Mouse (Mus musculus) heart, adult 9 months (tissue): ENCODE data around the gene Adamtsl1.

Experiments used
- DNase-seq, 2 experiments: peaks; one replicate each; pipeline ENCODE4 v3.0.0; 2022; ENCODE audit warnings: low spot score in 2 of 2

Gene Adamtsl1

GRCm38 (mm10) chr4:85801805-85802204 is 287.8 kb downstream of the Adamtsl1 start:
- DNase-seq = peak; percentile 2 to 47

DNA sequence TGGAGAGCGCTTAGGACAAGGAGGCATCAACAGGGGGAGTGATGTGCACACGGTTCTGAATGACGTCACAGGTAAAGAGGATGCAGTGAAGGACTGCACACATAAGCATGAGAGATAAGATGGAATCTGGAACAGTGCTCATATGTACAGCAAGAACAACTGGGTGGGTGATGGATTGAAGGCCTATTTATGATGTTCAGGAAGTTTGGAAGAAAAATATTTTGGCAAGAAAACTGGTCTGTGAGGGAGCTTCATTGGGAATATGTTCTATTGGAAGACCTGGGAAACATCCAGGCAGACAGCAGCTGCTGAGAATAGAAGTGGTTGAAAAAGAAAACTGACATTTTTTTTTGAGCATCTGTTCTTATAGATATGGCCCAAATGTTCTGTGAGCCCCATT is 300.4 kb downstream of the Adamtsl1 start:
- no peak for DNase-seq

DNA sequence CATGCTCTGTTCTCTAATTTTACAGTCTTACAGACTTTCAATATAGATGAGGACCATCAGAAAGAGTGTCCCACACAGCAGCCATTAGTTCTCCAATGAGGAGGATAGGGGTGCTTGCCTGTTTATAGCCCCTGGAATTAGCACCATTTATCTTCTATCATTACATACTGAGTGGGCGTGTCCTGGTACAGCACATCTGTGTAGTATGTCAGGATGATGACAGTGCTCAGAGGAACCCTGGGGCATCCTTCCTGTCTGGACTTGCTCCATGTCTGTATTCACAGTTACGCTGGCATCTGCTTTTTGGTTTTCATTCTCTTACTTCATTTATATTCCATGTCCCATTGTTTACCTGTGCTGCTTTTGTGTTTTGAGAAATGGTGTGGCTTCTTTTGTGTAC is 304.5 kb downstream of the Adamtsl1 start:
- no peak for DNase-seq

DNA sequence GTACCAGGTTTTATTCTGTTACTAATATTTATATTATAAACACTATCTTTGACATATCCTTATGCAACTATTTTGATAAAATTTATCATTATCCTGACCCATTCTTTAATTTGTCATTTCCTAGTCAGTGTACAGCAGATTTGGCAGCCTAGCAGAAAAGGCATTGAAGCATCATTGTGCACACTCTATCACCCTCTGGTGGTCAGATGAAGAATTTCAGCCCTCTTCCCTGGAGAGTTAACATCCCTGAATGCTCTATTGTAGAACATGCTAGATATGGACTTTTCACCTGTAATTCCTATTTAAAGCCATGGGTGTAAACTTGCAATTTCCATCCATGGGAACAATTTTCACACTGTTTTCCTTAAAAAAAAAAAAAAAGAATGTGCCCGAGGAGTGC is 305.2 kb downstream of the Adamtsl1 start:
- DNase-seq = peak in 1 of 2 experiments; percentile 6

DNA sequence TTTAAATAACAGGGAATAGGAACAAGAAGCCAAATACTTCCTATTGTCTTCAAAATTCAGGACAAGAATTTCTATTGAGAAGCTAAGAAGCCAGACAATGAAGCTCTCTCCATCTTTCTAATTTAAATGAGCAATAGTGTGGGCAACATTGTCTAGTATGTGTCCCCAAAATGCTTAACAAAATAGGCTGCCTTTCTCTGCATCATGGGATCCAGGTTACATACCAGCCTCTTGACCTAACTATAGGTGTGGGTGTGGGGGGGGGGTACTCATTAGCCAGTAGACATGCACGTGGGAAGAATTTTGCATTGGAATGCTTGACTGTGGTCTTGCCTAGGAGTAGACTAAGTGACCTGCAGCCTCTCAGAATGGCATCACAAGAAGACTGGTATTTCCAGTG is 305.9 kb downstream of the Adamtsl1 start:
- DNase-seq = no peak

DNA sequence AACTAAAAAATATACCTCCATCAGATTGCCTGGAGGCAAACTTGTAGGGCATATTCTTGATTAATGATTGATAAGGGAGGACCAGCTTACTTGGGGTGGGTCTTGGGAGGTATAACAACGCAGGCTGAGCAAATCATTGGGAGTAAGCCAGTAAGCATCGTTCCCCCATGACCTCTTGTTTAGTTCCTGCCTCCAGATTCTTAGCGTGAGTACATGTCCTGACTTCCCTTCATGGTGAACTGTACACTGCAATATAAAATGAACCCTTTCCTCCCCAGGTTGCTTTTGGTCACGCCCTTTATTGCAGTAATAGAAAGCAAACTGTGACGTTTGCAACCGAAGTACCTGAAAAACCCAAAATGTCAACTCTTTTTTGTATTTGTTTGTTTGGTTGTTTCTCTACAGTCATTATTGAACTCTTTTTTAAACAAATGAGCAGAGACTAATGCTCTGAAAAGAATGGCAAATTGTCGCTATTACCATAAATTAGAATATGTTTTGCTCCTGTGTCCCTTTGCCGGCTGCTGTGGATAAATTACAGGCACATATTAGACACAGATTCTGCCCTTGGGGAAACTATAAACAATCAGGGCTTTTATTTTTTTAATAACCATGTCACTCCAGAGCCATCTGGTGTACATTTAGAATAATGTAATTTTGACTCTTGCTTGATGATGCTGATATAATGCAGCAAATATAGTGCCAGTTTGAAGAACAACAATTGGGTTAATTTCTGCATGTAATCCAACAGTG is 310.2 kb downstream of the Adamtsl1 start:
- DNase-seq = no peak

DNA sequence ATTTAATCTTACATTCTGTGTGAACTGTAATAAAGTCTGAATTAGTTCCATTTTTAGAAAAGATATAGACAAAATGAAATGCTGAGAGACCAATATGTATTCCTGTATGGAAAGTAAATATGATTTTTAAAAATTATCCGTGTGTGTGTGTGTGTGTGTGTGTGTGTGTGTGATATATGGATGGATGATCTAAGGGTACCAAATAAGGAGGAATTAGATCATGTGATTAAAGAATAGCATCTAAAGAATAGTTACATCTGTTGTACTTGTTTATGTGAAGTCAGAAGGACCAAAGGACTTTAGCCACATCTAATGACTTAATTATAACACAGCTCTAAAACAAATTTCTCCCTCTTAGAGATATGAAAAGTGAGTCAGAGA is 310.7 kb downstream of the Adamtsl1 start:
- no peak for DNase-seq

DNA sequence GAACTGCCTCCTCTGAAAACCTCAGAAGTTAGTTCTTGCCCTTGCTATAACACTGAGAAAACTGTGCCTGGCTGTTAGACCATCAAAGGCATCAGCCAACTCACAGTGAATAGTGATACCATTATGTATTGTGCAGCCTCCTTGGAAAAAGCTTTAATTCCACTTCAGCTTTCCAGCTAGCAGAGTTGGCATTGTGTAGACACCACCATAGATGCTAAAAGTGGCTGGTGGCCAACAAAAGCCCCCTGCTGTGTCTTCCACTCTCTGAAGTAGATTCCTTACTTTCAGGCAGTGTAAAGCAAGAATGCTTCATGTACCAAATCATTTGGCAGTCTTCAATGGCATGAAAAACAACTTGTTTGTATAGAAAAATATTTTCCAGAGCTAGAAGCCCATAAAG is 323.1 kb downstream of the Adamtsl1 start:
- no peak for DNase-seq

DNA sequence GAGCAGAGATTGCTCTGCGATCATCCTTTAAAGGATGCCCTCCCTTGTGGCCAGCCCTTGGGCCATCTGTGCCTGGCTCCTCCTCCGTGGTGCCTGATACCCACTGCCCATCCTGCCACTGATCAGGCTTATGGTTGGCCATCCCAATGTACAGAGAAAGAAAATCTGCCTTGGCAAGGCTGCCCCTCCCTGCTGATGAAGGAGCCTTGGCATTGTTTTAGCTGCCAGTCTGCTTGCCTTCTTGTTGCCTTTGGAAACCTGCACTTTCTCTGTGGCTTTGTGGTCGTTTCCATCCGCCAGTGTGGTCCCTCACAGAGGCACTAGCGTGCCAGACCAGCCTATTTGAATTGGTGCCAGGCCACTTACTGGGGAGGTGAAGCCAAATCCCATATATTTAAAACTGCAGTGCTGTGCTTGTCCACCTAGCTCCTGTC is 323.6 kb downstream of the Adamtsl1 start:
- no peak for DNase-seq

DNA sequence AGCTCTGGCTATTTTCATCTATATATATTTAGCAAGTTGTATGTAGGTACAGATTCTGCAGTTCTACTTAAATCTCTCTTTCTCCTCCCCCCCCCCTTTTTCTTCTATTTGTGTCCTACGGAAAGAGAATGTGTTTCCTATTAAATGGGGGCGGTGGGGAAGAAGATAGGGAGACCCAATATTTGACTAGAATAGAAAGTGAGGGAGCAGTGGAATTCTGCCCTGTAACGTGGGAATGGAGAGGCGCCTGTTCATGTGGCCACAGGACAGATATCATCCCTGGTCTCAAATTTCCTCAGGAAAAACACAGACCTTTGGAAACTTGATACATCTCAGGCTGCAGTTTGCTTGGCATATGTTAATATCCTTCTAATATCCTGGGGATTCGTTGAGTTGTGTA is 324.1 kb downstream of the Adamtsl1 start:
- no peak for DNase-seq

- no peak for DNase-seq
These were observed 328.1 kb downstream of the Adamtsl1 start for GRCm38 (mm10) chr4:85842113-85842512.

DNA sequence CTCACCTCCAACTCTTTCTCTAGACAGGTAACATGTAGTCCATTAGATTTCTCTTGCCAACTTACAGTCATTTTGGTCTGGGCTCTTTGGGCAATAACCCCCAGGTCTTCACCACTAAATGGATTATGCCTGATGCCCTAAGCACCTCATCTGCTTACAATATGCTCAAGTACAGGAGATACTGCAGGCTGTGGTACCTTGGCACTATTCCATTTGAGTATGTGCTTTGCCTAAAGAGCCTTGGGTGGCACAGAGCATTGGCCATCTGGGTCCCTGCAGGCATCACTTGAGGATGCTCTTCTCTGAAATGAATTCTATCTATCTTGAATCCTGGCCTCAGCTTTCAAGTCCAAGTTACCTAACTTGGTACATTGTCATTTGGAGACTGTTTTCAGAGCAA is 330.4 kb downstream of the Adamtsl1 start:
- DNase-seq = no peak

- DNase-seq = no peak
These were observed 332.0 kb downstream of the Adamtsl1 start for GRCm38 (mm10) chr4:85845931-85846330.

DNA sequence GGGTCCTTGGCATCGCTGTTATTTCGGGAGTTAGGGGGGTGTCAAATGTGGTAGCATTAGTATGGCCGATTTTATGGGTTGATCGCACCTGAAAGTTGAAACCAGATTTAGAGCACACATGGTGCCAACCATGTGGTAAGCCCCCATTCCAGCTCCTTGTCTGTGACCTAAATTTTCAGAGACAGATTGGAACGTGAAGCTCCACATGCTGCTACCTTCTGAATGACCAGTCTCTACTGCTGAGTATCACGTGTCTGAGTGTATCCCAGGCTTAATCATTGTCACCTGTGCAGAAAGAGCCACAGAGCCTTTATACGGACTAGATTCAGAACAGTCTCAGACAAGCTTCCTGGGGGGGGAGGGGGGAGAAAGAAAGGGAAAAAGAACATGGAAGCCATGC is 339.4 kb downstream of the Adamtsl1 start:
- DNase-seq = no peak

- DNase-seq = no peak
These were observed 340.5 kb downstream of the Adamtsl1 start for GRCm38 (mm10) chr4:85854507-85854906.

- DNase-seq = no peak
These were observed 365.4 kb downstream of the Adamtsl1 start for GRCm38 (mm10) chr4:85879376-85879775.

DNA sequence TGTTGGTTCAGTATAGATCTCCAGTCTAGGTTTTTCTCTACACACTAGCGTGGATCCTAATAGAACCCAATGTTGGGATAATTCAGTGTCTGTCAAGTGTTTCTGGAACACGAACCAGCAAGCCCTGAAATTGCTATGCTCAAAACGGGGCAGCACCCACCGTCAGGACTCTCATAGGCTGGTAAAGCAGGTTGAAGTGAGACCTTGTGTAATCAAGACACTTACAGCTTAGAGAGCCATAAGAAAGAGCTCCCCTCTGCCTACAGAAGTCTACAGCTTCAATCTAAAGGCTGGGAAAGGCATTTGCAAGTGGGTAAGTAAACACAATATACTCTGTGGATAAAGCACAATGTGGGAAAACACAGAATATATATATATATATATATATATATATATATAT is 367.3 kb downstream of the Adamtsl1 start:
- no peak for DNase-seq

GRCm38 (mm10) chr4:85884031-85884430 is 370.1 kb downstream of the Adamtsl1 start:
- no peak for DNase-seq

GRCm38 (mm10) chr4:85889877-85890598 is 376.1 kb downstream of the Adamtsl1 start:
- no peak for DNase-seq

GRCm38 (mm10) chr4:85901316-85901715 is 387.3 kb downstream of the Adamtsl1 start:
- no peak for DNase-seq

DNA sequence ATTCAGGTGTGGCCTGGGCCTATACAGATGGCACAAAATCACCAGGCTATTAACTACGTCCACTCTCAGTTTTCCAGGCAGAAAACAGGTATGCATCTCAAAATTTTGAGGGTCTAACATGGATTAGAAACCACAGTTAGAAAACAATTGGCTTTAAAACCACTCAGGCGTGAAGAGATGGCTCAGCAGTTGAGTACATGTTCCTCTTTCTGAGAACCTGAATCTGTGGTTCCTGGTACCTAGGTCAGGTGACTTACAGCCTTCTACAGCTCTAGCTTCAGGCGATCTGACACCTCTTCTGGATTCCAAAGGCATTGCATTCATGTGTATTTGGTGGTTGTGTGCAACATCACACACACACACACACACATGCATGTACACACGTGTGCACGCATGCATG is 390.2 kb downstream of the Adamtsl1 start:
- no peak for DNase-seq

- no peak for DNase-seq
These were observed 402.1 kb downstream of the Adamtsl1 start for GRCm38 (mm10) chr4:85916034-85916433.

DNA sequence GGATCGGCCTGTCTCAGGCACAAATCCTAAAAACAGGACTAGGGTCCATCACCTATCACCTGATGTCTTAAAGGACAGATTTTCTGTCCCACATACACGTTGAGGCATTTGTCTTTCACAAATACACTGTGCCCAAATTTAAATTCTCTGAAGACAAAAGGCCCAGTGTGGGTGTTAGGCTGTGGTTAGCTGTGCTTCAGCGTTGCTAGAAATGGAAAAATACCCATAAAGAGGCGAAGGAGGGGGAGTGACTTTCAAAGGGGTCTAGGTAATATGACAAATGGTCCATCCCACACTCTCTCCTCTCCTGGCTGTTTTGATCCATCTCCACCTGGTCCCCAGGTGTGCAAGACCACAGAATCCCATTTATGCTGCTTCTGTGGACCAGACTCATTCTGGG is 404.4 kb downstream of the Adamtsl1 start:
- DNase-seq = no peak
